Mouse (Mus musculus) spleen, adult 18-20 months (tissue): ENCODE measurements around the gene Rpl35a.
"Not testable (repeated sequence)": the region's sequence is repeated elsewhere in the genome, so short reads cannot be mapped to it uniquely, and the experiment has no call there.

Source experiments
- DNase-seq, 2 experiments: peaks; one replicate each; pipeline ENCODE4 v3.0.0; 2022; ENCODE audit warnings: mixed read lengths in 2 of 2

The Rpl35a gene

GRCm38 (mm10) chr16:33056786-33057185, 533 bp downstream of the Rpl35a start:
- DNase-seq, result no peak

GRCm38 (mm10) chr16:33058033-33058432, 1.8 kb downstream of the Rpl35a start:
- no peak for DNase-seq

DNA sequence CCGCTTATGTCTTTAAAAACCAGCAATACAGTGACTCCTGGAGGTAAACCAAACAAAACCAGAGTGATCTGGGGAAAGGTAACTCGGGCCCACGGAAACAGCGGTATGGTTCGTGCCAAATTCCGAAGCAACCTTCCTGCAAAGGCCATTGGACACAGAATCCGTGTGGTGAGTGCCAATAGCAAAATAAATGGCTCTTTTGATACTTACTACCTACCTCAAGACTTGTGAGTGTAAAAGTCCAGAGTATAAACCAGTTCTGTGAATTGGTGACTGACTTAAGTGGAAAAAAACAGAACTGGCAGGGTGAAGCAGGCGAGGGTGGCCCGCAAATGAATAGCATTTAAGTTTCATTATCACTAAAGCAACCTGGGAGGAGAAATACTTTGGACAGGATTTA, 2.4 kb downstream of the Rpl35a start:
- DNase-seq, result not testable (repeated sequence)

DNA sequence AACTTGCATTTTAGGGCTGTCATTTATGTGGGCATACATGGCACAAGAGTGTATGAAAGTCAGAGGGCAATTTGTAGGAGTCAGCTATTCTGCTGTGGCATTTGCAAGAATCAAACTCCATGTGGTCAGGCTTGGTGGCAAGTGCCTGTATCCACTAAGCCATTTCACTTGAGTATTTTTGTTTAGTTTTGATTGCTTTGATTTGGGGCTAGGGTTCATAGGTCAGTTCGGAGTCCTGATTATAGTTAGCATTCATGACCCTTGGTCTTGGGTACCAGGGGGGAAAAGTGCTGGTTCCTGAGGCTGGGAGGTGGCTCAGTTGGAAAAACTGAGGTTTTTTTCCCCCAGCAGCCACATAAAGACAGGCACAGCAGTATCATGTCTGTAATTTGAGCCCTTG, 3.2 kb downstream of the Rpl35a start:
- no peak for DNase-seq

- DNase-seq, result no peak
Measured at GRCm38 (mm10) chr16:33060926-33061325, 4.7 kb downstream of the Rpl35a start.

GRCm38 (mm10) chr16:33061400-33061799, 5.1 kb downstream of the Rpl35a start:
- DNase-seq, result no peak

- DNase-seq, result peak; percentile 80 to 81
Measured at GRCm38 (mm10) chr16:33062024-33062681, 5.9 kb downstream of the Rpl35a start, which contains the start of gene Lmln. Lmln (plus strand) TSS chr16:33062521.

DNA sequence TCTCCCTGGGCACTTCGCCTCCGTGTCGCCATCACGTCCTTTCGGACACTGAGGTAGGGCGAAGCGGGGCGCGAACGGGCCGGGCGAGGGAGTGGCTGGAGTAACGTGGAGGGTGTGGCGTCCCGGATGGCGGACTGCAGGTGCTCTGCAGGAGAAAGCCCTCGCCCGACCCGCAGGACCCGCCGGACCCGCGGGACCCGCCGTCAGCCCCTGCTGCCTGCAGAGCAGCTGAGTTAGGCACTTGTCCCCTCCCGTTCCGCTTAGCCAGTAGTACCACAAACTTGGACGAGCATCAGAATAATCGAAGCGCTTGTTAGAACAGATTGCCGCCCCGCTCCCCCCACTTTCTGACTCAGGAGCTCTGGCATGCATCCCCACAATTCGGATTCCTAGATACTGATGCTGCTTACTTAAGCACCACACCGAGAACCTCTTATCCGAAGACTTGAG, 6.5 kb downstream of the Rpl35a start:
- DNase-seq, result no peak

DNA sequence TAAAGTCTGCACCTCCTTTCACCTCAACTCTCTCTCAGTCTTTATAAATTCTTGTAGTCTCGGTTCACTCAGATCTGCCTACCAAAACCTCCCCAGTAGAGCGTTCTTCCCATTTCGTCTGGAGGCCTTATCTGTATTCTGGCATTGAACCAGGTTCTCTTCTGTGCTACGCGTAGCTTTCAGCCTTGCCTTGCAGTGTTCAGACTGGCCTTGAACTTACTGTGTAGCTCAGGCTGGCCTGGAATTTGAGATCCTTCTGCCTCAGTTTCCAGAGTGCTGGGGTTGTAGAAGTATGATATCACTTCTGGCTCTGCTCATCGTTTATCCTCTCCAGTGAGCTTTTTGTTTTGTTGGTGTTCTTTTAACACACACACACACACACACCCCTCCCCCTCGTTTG, 7.0 kb downstream of the Rpl35a start:
- DNase-seq, result no peak

DNA sequence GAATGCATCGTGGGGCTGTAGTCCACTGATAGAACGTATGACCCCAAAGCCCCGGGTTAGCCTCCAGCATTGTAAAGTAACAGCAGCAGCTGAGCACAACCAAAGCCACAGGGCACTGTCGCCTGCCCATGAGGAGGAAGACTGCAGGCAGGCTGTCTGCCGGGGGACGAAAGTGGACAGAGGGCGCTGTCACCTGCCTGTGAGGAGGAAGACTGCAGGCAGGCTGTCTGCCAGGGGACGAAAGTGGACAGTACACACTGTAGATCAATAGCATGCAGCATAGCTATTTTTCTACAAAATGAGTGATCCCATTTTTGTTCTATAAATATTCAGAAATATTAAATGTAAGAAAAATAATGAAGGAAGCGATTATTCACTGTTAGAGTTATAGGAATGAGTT, 8.4 kb downstream of the Rpl35a start:
- no peak for DNase-seq

- no peak for DNase-seq
Measured at GRCm38 (mm10) chr16:33070928-33071327, 14.7 kb downstream of the Rpl35a start.

DNA sequence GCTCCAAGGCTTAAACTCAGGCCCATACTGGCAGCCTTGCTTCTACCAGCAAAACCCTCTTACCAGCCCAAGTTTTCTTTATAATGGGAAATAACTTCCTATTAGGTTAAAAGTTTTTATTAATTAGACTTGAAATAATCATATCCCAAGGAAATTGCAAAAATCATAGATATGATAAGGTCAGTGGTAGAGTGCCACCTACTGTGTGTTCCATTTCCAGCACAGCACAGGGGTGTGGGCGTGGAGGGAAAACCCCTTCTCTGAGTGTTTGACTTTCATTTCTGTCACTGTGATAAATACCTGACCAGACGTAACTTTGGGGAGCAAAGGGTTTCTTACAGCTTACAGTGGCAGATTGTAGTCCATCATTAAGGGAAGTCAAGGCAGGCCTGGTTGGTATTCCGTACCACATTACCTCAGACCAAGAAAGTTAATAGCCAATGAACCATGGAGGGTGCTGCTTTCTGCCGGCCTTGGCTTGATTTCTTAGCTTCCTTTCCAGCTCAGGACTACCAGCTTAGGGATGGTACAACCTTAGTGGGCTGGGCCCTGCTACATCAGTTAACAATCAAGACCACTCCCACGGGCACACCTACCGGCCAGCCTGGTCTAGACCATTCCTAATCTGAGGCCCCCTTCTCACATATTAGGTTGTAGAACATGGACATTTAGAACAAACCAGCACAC, 16.8 kb downstream of the Rpl35a start:
- DNase-seq, result peak; percentile 22 to 45

DNA sequence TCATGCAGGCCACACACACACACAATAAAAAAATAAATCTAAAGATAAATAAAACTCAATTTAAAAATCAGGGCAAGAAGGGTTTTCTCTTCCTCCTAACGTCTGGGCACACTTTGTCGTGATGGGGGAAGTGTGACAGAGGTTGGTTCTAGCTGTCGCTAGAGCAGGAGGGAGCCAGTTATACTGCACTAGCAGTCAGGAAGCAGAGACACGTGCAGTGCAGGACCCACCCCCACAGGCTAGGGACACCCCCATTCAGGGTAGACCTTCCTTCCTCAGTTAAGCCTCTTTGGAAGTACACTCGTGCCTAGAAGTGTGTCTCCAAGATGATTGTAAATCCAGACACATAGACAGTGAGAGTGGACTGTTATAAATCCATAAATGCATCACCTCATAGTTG, 18.7 kb downstream of the Rpl35a start:
- DNase-seq, result no peak

DNA sequence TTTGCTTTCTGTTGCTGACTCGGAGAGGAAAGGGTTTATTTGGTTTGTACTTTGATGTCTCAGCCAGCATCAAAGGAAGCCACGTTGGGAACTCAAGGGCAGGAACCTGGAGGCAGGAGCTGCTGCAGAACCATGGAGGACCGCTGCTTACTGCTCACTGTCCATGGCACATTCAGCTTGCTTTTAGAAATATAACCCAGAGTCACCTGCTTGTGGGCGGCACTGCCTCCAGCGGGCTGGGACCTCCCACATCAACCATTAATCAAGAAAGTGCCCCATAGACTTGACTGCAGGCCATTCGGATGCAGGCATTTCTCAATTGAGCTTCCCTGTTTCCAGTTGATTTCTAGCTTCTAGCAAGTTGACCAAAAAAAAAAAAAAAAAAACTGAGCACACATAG, 19.8 kb downstream of the Rpl35a start:
- no peak for DNase-seq

GRCm38 (mm10) chr16:33077069-33077627, 20.9 kb downstream of the Rpl35a start:
- DNase-seq, result no peak

GRCm38 (mm10) chr16:33080063-33080462, 23.8 kb downstream of the Rpl35a start:
- DNase-seq, result no peak

GRCm38 (mm10) chr16:33082951-33083350, 26.7 kb downstream of the Rpl35a start:
- no peak for DNase-seq

GRCm38 (mm10) chr16:33083996-33084395, 27.7 kb downstream of the Rpl35a start:
- no peak for DNase-seq

- DNase-seq, result no peak
Measured at GRCm38 (mm10) chr16:33085666-33086065, 29.4 kb downstream of the Rpl35a start.
